Mouse (Mus musculus): ENCODE data around the gene Zcchc10. TPM values are rescaled to one million over a fixed set of nuclear protein-coding genes. Genes with fewer than 3 reads are reported as not detected.
"Not testable (repeated sequence)": the region's sequence is repeated elsewhere in the genome, so short reads cannot be mapped to it uniquely, and the experiment has no call there.

Gene Zcchc10
- polyA plus RNA-seq, 1 experiment from 2014 or later = 22.7 TPM

DNA sequence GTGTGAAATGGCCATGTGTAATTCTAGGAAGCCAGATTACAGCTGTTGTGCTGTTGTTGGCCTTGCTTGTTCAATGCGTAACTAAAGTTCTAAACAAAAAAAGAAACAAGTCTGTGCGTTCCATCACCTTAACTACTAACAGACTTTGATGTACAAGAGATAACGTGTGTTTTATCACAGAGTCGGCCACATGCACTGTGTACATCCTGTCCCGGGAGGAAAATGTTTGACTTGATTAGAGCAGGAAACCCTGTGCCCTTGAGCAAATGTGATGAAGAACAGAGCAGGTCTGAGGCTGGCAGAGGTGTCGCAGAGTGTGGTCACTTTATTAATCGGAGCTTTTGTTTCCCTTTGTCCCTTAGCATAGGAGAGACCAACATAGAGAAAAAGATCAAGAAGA is 5.8 kb downstream of the Zcchc10 start:
- H3K27ac ChIP-seq (ENCODE audit: low read depth, low read length) = no peak overlapping the region
- no peak overlapping the region for H3K4me3 ChIP-seq (ENCODE audit: low read depth, low read length)
- H3K9me3 ChIP-seq (ENCODE audit: control insufficient read depth, low read length) = no peaks in the 10 kb centered on the region
- no peaks in the 10 kb centered on the region; the same call in 1 of the 2 replicates for H3K36me3 ChIP-seq (ENCODE audit: control insufficient read depth, insufficient read depth, low read length)
- H3K4me1 ChIP-seq (replicated peaks; ENCODE audit: control insufficient read depth, insufficient read depth, low read length) = no peaks in the 10 kb centered on the region
- 93% methylated on average over 7 of the region's 7 CpGs for WGBS
- no peak for ATAC-seq (ENCODE audit: low FRiP score)
- H3K27me3 ChIP-seq (ENCODE audit: control insufficient read depth, insufficient read depth, low read length) = no peaks in the 10 kb centered on the region
- no peak overlapping the region for H3K4me2 ChIP-seq (replicated peaks; ENCODE audit: low read depth, low read length)
- H3K9ac ChIP-seq (ENCODE audit: low read depth, low read length) = no peak overlapping the region
- no peak for DNase-seq (ENCODE audit: low spot score)

DNA sequence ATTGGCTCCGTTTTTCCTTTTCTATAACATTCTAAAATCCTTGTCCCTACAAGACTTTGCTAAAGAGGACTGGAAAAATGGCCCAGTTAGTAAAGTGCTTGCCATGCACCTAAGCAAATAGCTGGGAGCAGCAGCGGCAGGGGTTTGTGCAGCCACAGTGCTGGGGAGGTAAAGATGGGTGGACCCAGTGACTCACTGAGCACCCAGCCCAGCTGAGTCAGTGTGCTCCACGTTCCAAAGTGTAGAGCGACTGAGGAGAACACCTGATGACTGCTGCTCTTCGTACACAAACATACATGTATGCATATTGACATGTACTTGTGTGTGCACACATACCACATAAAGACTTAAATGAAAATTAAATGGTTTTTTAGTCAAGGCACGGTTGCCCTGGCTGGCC is 6.6 kb downstream of the Zcchc10 start:
- 94% methylated on average over 6 of the region's 6 CpGs for WGBS
- Histone ChIP-seq H3K4me2 (replicated peaks; ENCODE audit: low read depth, low read length) (no peak overlapping the region), H3K27me3 (ENCODE audit: control insufficient read depth, insufficient read depth, low read length) (no peaks in the 10 kb centered on the region), H3K4me3 (ENCODE audit: low read depth, low read length) (no peak overlapping the region), H3K4me1 (replicated peaks; ENCODE audit: control insufficient read depth, insufficient read depth, low read length) (no peaks in the 10 kb centered on the region), H3K9me3 (ENCODE audit: control insufficient read depth, low read length) (no peaks in the 10 kb centered on the region), H3K36me3 (ENCODE audit: control insufficient read depth, insufficient read depth, low read length) (no peaks in the 10 kb centered on the region; the same call in 1 of the 2 replicates), H3K27ac (ENCODE audit: low read depth, low read length) (no peak overlapping the region), H3K9ac (ENCODE audit: low read depth, low read length) (no peak overlapping the region)
- ATAC-seq (ENCODE audit: low FRiP score) (no peak), DNase-seq (ENCODE audit: low spot score) (no peak)

DNA sequence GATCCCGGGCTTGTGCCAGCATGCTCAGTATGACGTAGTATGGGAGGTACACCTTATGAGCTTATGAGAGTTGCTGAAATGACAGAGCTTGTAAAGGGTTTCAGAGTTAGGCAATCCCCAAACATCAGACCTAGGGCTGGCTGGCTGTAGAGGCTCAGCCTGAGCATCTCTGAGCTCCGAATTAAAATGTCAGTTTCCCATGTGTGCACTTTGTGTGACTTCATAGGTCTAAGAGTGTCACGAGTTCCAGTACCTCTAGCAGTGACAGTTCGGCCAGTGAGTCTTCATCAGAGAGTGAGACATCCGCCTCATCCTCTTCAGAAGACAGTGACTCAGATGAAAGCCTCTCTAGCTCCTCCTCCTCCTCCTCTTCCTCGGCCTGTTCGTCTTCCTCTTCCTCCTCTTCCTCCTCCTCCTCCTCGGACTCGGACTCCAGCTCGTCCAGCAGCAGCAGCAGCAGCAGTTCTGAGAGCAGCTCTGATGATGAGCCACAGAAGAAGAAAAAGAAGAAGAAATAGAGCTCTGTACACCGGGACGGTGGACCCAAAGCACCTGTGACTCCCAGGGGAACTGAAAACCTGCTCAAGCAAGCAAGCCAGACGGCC is 7.7 kb downstream of the Zcchc10 start:
- H3K27ac ChIP-seq (ENCODE audit: low read depth, low read length) = no peak overlapping the region
- no peak for ATAC-seq (ENCODE audit: low FRiP score)
- H3K4me1 ChIP-seq (replicated peaks; ENCODE audit: control insufficient read depth, insufficient read depth, low read length) = no peaks in the 10 kb centered on the region
- H3K27me3 ChIP-seq (ENCODE audit: control insufficient read depth, insufficient read depth, low read length) = no peaks in the 10 kb centered on the region
- no peak for DNase-seq (ENCODE audit: low spot score)
- H3K4me2 ChIP-seq (replicated peaks; ENCODE audit: low read depth, low read length) = no peak overlapping the region
- H3K9ac ChIP-seq (ENCODE audit: low read depth, low read length) = no peak overlapping the region
- no peak overlapping the region for H3K4me3 ChIP-seq (ENCODE audit: low read depth, low read length)
- 89% methylated on average over 14 of the region's 14 CpGs for WGBS
- H3K36me3 ChIP-seq (ENCODE audit: control insufficient read depth, insufficient read depth, low read length) = no peaks in the 10 kb centered on the region; the same call in 1 of the 2 replicates
- no peaks in the 10 kb centered on the region for H3K9me3 ChIP-seq (ENCODE audit: control insufficient read depth, low read length)

DNA sequence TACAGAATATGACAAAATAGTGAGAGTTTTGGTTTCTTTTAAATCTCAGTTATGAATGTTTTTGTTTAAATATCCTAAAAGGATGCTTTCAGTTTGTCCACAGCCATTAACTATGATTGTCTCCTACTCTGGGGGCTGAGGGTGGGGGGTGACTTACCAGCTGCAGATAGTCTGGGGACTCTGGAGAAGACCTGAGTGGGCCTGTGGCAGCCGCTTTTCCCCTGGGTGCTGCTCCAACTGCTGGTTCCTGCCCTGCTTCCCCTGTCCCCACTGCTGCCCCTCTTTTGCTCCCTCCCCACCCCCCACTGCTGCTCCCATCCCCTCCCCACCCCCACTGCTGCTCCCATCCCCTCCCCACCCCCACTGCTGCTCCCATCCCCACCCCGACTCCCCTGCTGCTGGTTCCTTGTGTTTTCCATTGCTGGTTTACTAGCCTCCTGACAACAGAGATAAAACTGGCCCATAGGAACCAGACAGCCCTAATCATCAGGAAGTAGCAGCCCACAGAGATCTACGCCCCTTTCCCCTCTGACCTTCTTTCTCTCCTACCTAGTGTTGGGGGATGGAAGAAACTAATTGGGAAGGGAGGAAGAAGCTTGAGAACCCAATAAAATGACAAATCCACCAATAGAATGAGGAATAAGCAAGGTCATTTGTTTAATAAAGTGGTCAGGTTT is 11.2 kb downstream of the Zcchc10 start:
- ATAC-seq (ENCODE audit: low FRiP score) = no peak
- no peak for DNase-seq (ENCODE audit: low spot score)
- no peak overlapping the region for H3K4me2 ChIP-seq (replicated peaks; ENCODE audit: low read depth, low read length)
- H3K27me3 ChIP-seq (ENCODE audit: control insufficient read depth, insufficient read depth, low read length) = no peaks in the 10 kb centered on the region
- no peaks in the 10 kb centered on the region for H3K9me3 ChIP-seq (ENCODE audit: control insufficient read depth, low read length)
- H3K27ac ChIP-seq (ENCODE audit: low read depth, low read length) = no peak overlapping the region
- no peaks in the 10 kb centered on the region for H3K4me1 ChIP-seq (replicated peaks; ENCODE audit: control insufficient read depth, insufficient read depth, low read length)
- WGBS = 70% methylated on average over 1 of the region's 3 CpGs
- no peak overlapping the region for H3K9ac ChIP-seq (ENCODE audit: low read depth, low read length)
- no peak overlapping the region for H3K4me3 ChIP-seq (ENCODE audit: low read depth, low read length)
- no peaks in the 10 kb centered on the region for H3K36me3 ChIP-seq (ENCODE audit: control insufficient read depth, insufficient read depth, low read length)

DNA sequence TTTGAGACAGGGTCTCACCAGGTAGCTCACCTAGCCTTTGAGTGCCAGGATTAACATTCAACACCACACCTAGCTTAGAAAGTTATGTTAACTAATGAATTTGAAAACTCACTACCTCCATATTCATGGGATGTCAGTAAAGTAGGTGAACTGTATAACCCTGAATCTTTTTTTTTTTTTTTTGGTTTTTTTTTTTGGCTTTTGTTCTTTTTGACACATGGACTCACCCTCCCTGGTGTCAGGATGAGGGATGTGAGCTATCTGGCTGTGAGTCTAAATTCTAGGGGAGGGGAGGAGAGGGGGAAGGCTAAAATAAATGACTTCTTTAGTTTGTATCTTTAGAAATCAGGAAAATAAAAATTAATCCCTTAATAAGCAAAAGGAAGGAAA is 11.7 kb downstream of the Zcchc10 start:
- Histone ChIP-seq H3K27ac (ENCODE audit: low read depth, low read length) (no peak overlapping the region), H3K27me3 (ENCODE audit: control insufficient read depth, insufficient read depth, low read length) (no peaks in the 10 kb centered on the region), H3K36me3 (ENCODE audit: control insufficient read depth, insufficient read depth, low read length) (no peaks in the 10 kb centered on the region), H3K4me3 (ENCODE audit: low read depth, low read length) (no peak overlapping the region), H3K4me2 (replicated peaks; ENCODE audit: low read depth, low read length) (no peak overlapping the region), H3K9me3 (ENCODE audit: control insufficient read depth, low read length) (no peaks in the 10 kb centered on the region), H3K4me1 (replicated peaks; ENCODE audit: control insufficient read depth, insufficient read depth, low read length) (no peaks in the 10 kb centered on the region), H3K9ac (ENCODE audit: low read depth, low read length) (no peak overlapping the region)
- DNase-seq (ENCODE audit: low spot score) (no peak), ATAC-seq (ENCODE audit: low FRiP score) (no peak)

DNA sequence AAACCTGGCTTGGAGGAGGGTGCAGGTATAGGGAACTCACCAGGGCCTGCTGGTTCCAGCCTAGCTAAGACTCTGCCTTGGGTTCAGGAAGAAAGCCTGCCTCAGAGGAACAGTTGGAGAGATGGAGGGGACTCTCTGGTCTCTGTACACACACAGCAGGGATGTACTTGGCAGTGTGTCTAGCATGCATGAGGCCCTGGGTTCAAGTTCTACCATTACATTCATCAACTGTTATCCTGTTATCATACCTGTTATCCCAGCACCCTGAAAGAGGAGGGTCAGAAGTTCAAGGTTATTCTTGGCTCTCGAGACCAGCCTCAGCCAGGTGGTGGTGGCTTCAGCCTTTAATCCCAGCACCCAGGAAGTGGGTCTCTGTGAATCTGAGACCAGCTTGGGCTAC is 12.4 kb downstream of the Zcchc10 start:
- DNase-seq (ENCODE audit: low spot score) (no peak), ATAC-seq (ENCODE audit: low FRiP score) (no peak)
- H3K4me2 ChIP-seq (replicated peaks; ENCODE audit: low read depth, low read length) = no peak overlapping the region
- no peak overlapping the region for H3K4me3 ChIP-seq (ENCODE audit: low read depth, low read length)
- no peaks in the 10 kb centered on the region for H3K27me3 ChIP-seq (ENCODE audit: control insufficient read depth, insufficient read depth, low read length)
- H3K27ac ChIP-seq (ENCODE audit: low read depth, low read length) = no peak overlapping the region
- no peak overlapping the region for H3K9ac ChIP-seq (ENCODE audit: low read depth, low read length)
- 88% methylated on average over 1 of the region's 1 CpGs for WGBS
- H3K9me3 ChIP-seq (ENCODE audit: control insufficient read depth, low read length) = no peaks in the 10 kb centered on the region
- H3K4me1 ChIP-seq (replicated peaks; ENCODE audit: control insufficient read depth, insufficient read depth, low read length) = no peaks in the 10 kb centered on the region
- H3K36me3 ChIP-seq (ENCODE audit: control insufficient read depth, insufficient read depth, low read length) = no peaks in the 10 kb centered on the region

DNA sequence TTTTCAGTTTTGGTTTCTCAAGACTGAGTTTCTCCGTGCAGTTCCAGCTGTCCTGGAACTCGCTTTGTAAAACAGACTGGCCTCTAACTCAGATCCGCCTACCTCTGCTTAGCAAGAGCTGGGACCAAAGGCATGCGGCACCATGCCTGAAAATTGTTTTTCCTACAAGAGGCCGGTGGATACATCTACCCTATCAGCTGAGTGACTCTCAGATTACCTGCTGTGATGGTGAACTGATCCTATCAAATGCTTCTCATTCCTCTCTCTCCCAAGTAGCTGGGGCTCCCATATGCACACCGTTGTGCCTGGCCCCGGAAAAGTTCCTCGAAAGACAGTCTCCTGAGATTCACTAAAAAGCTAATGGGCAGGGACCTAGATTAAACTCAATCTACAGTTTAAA is 13.2 kb downstream of the Zcchc10 start:
- DNase-seq (ENCODE audit: low spot score) (no peak), ATAC-seq (ENCODE audit: low FRiP score) (no peak)
- no peak overlapping the region for H3K9ac ChIP-seq (ENCODE audit: low read depth, low read length)
- no peak overlapping the region for H3K4me2 ChIP-seq (replicated peaks; ENCODE audit: low read depth, low read length)
- no peak overlapping the region for H3K27ac ChIP-seq (ENCODE audit: low read depth, low read length)
- WGBS = 61% methylated on average over 8 of the region's 8 CpGs
- no peaks in the 10 kb centered on the region for H3K4me1 ChIP-seq (replicated peaks; ENCODE audit: control insufficient read depth, insufficient read depth, low read length)
- H3K36me3 ChIP-seq (ENCODE audit: control insufficient read depth, insufficient read depth, low read length) = no peaks in the 10 kb centered on the region
- no peaks in the 10 kb centered on the region for H3K27me3 ChIP-seq (ENCODE audit: control insufficient read depth, insufficient read depth, low read length)
- no peak overlapping the region for H3K4me3 ChIP-seq (ENCODE audit: low read depth, low read length)
- H3K9me3 ChIP-seq (ENCODE audit: control insufficient read depth, low read length) = no peaks in the 10 kb centered on the region

DNA sequence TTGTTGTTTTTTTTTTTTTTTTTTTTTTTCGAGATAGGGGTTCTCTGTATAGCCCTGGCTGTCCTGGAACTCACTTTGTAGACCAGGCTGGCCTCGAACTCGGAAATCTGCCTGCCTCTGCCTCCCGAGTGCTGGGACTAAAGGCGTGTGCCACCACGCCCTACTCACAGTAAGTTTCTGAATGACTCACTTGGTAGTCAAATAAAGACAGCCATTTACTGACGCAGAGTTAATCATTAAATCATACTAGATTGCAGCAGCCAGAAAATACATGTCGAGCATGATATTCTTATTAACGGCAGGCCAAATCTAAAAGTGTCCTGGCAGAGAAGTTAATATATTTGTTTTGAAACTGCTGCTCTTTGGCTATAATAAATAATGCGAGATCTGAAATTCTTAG is 16.5 kb downstream of the Zcchc10 start:
- not testable (repeated sequence) for H3K27ac ChIP-seq (ENCODE audit: low read depth, low read length); ATAC-seq (ENCODE audit: low FRiP score); H3K4me1 ChIP-seq (replicated peaks; ENCODE audit: control insufficient read depth, insufficient read depth, low read length); H3K4me3 ChIP-seq (ENCODE audit: low read depth, low read length); H3K4me2 ChIP-seq (replicated peaks; ENCODE audit: low read depth, low read length); H3K27me3 ChIP-seq (ENCODE audit: control insufficient read depth, insufficient read depth, low read length); DNase-seq (ENCODE audit: low spot score); H3K9ac ChIP-seq (ENCODE audit: low read depth, low read length); H3K36me3 ChIP-seq (ENCODE audit: control insufficient read depth, insufficient read depth, low read length); H3K9me3 ChIP-seq (ENCODE audit: control insufficient read depth, low read length)
- WGBS = 94% methylated on average over 9 of the region's 10 CpGs

DNA sequence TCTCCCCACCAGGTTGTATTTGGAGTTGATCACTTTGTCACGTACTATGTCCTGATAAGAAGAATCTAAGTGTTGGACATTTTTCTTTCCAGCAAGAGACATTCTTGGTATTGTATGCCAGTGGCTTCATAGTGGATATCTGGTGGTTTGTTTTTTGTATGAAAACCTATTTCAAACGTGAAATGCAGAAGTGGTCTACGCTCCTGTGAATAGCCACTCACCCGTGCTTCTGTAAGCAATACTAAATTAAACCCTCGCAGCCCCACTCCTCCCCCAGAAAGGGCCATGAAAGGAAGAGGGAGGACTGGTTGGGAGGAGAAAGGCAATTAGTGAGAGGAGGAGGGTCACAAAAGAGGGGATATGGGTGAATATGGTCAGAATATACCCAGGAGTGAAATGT is 18.2 kb downstream of the Zcchc10 start:
- Histone ChIP-seq H3K4me3 (ENCODE audit: low read depth, low read length) (no peak overlapping the region), H3K9me3 (ENCODE audit: control insufficient read depth, low read length) (no peaks in the 10 kb centered on the region), H3K27ac (ENCODE audit: low read depth, low read length) (no peak overlapping the region), H3K4me2 (replicated peaks; ENCODE audit: low read depth, low read length) (no peak overlapping the region), H3K27me3 (ENCODE audit: control insufficient read depth, insufficient read depth, low read length) (no peaks in the 10 kb centered on the region), H3K36me3 (ENCODE audit: control insufficient read depth, insufficient read depth, low read length) (no peaks in the 10 kb centered on the region), H3K4me1 (replicated peaks; ENCODE audit: control insufficient read depth, insufficient read depth, low read length) (no peaks in the 10 kb centered on the region), H3K9ac (ENCODE audit: low read depth, low read length) (no peak overlapping the region)
- no peak for ATAC-seq (ENCODE audit: low FRiP score)
- 79% methylated on average over 5 of the region's 5 CpGs for WGBS
- no peak for DNase-seq (ENCODE audit: low spot score)
